Mouse (Mus musculus): ENCODE measurements at regions not wholly inside any gene's neighbourhood (a gene's known extent, or its start where the extent isn't known, plus 50 kb on each side); places are given as distances from the start of the nearest gene placed in this dataset.

- in situ Hi-C loops (cut with MboI; ENCODE audit: low pct_ligation_motif_present, low pct_unique_long_range_greater_than_20kb, low sequenced_read_pairs) (no loop called here), dilution Hi-C loops (cut with MboI; ENCODE audit: extremely low pct_ligation_motif_present, extremely low pct_unique_long_range_greater_than_20kb, low sequenced_read_pairs) (no loop called here)
- H3K9me3 ChIP-seq (replicated peaks; ENCODE audit: low read length): no peaks in the 10 kb centered on the region
- H3K27ac ChIP-seq (ENCODE audit: insufficient read depth, low read depth): no peak overlapping the region
- no peak overlapping the region for H3K4me3 ChIP-seq (replicated peaks in 1 of 3; ENCODE audit: low read depth in 2 of 3, low read length in 2 of 3, poor library complexity in 1 of 3)
- no peaks in the 10 kb centered on the region for H3K27me3 ChIP-seq (replicated peaks)
- H3K9ac ChIP-seq (ENCODE audit: insufficient read depth, low read depth): no peak overlapping the region
- TF ChIP-seq PAX5 (IDR thresholded peaks at IDR 0.05; ENCODE audit: low read length) (no peak), KAT2A (IDR thresholded peaks at IDR 0.05; ENCODE audit: insufficient replicate concordance, low read length) (no peak), RAD21 (IDR thresholded peaks at IDR 0.05; ENCODE audit: low read depth, low read length) (no peak), NELFE (IDR thresholded peaks at IDR 0.05; ENCODE audit: low read depth, low read length) (no peak), MAFK (IDR thresholded peaks at IDR 0.05; ENCODE audit: insufficient replicate concordance, low read length) (no peak), BHLHE40 (IDR thresholded peaks at IDR 0.05; ENCODE audit: low read depth, low read length) (no peak), JUN (IDR thresholded peaks at IDR 0.05; ENCODE audit: insufficient read depth, low read depth, low read length) (no peak), CHD1 (IDR thresholded peaks at IDR 0.05; ENCODE audit: low read depth, low read length) (no peak), SIN3A (IDR thresholded peaks at IDR 0.05; ENCODE audit: low read length) (no peak), USF1 (IDR thresholded peaks at IDR 0.05; ENCODE audit: low read depth, low read length) (no peak), SMC3 (IDR thresholded peaks at IDR 0.05; ENCODE audit: low read depth, low read length) (no peak)
- peaks cover 12 to 17% of the 10 kb centered on the region in 2 experiments for H3K4me1 ChIP-seq (ENCODE audit: control insufficient read depth in 1 of 2, insufficient read depth in 2 of 2)
- no peaks in the 10 kb centered on the region for H3K36me3 ChIP-seq (replicated peaks in 1 of 2; ENCODE audit: control insufficient read depth in 1 of 2, insufficient read depth in 1 of 2, low read length in 1 of 2)
- DNase-seq (ENCODE audit: extremely low read depth): peak; percentile 14
- no peaks in the 10 kb centered on the region for H3K79me2 ChIP-seq (replicated peaks; ENCODE audit: control insufficient read depth, extremely low read depth, insufficient read depth, poor library complexity, severe bottlenecking)
- no peak overlapping the region for H3K4me2 ChIP-seq (ENCODE audit: insufficient read depth, low read depth, poor library complexity, severe bottlenecking)
These were observed 163.8 kb upstream of the Zfp703 start for GRCm38 (mm10) chr8:26813198-26813815.

- TF ChIP-seq POLR2AphosphoS2 (IDR thresholded peaks at IDR 0.05; ENCODE audit: low read depth, low read length) (no peak), NRF1 (IDR thresholded peaks at IDR 0.05; ENCODE audit: low read depth, low read length) (no peak), MYC (IDR thresholded peaks at IDR 0.05; ENCODE audit: low read depth, low read length) (no peak), ELF1 (IDR thresholded peaks at IDR 0.05; ENCODE audit: low read depth, low read length) (no peak), SIN3A (IDR thresholded peaks at IDR 0.05; ENCODE audit: low read length) (no peak), UBTF (IDR thresholded peaks at IDR 0.05; ENCODE audit: low read depth, low read length) (no peak), JUND (conservative IDR thresholded peaks at IDR 0.05; ENCODE audit: low read depth, low read length) (no peak), CTCF (conservative IDR thresholded peaks at IDR 0.05 in 1 of 2, IDR thresholded peaks at IDR 0.05 in 1 of 2; ENCODE audit: low read depth in 2 of 2, low read length in 2 of 2) (no peak), SMC3 (IDR thresholded peaks at IDR 0.05; ENCODE audit: low read depth, low read length) (no peak), ZC3H11A (IDR thresholded peaks at IDR 0.05; ENCODE audit: low read depth, low read length) (no peak), MAZ (IDR thresholded peaks at IDR 0.05; ENCODE audit: low read depth, low read length) (no peak), TCF12 (IDR thresholded peaks at IDR 0.05; ENCODE audit: low read depth, low read length) (no peak), USF2 (conservative IDR thresholded peaks at IDR 0.05; ENCODE audit: low read depth, low read length) (no peak), MXI1 (IDR thresholded peaks at IDR 0.05; ENCODE audit: low read depth, low read length) (no peak), EP300 (IDR thresholded peaks at IDR 0.05; ENCODE audit: low read length) (no peak), POLR2A (IDR thresholded peaks at IDR 0.05; ENCODE audit: low read depth, low read length) (no peak)
- Histone ChIP-seq H3K9me3 (replicated peaks; ENCODE audit: low read length) (peaks cover 4% of the 10 kb centered on the region), H3K4me2 (ENCODE audit: insufficient read depth, low read depth, poor library complexity, severe bottlenecking) (no peak overlapping the region), H3K36me3 (replicated peaks in 1 of 2; ENCODE audit: control insufficient read depth in 1 of 2, insufficient read depth in 1 of 2, low read length in 1 of 2) (no peaks in the 10 kb centered on the region), H3K9ac (ENCODE audit: insufficient read depth, low read depth) (no peak overlapping the region), H3K4me3 (replicated peaks in 1 of 3; ENCODE audit: low read depth in 2 of 3, low read length in 2 of 3, poor library complexity in 1 of 3) (no peak overlapping the region), H3K27ac (ENCODE audit: insufficient read depth, low read depth) (no peak overlapping the region), H3K79me2 (replicated peaks; ENCODE audit: control insufficient read depth, extremely low read depth, insufficient read depth, poor library complexity, severe bottlenecking) (no peaks in the 10 kb centered on the region), H3K27me3 (replicated peaks) (no peaks in the 10 kb centered on the region), H3K4me1 (ENCODE audit: control insufficient read depth in 1 of 2, insufficient read depth in 2 of 2) (peaks cover 6 to 9% of the 10 kb centered on the region in 2 experiments; a peak in 2 of 4 replicates)
- in situ Hi-C loops (cut with MboI; ENCODE audit: low pct_ligation_motif_present, low pct_unique_long_range_greater_than_20kb, low sequenced_read_pairs): no loop called here
- dilution Hi-C loops (cut with MboI; ENCODE audit: extremely low pct_ligation_motif_present, extremely low pct_unique_long_range_greater_than_20kb, low sequenced_read_pairs): no loop called here
- DNase-seq (ENCODE audit: extremely low read depth): no peak
These were observed 162.0 kb upstream of the Zfp703 start for GRCm38 (mm10) chr8:26815020-26815584.
